Mouse (Mus musculus) MEL (cell line): Measurements from ENCODE around the gene Bace1.

Experiments used
- CHD2 ChIP-seq: IDR thresholded peaks from 2 replicates; pipeline ENCODE4 v1.6.1; 2011; ENCODE audit warnings: low read length, improper control_type of control experiment
- CTCF ChIP-seq, 3 experiments: IDR thresholded peaks in 2 of 3; conservative IDR thresholded peaks in 1 of 3; 2 replicates each; pipeline ENCODE4 v1.5.1; 2011 to 2012; ENCODE audit warnings: low read length in 3 of 3, low read depth in 2 of 3, mild to moderate bottlenecking in 2 of 3, improper control_type of control experiment in 1 of 3, inconsistent platforms in 1 of 3, mixed read lengths in 1 of 3, moderate library complexity in 1 of 3; ENCODE audit not compliant: control insufficient read depth in 1 of 3, insufficient read depth in 1 of 3, poor library complexity in 1 of 3, severe bottlenecking in 1 of 3
- E2F4 ChIP-seq: IDR thresholded peaks from 2 replicates; pipeline ENCODE4 v1.6.1; 2011; ENCODE audit warnings: low read depth, low read length, improper control_type of control experiment, borderline replicate concordance
- ELF1 ChIP-seq: IDR thresholded peaks from 2 replicates; pipeline ENCODE4 v1.6.1; 2014; ENCODE audit warnings: low read depth, mild to moderate bottlenecking, inconsistent platforms, low read length, improper control_type of control experiment, moderate library complexity
- EP300 ChIP-seq, 2 experiments: IDR thresholded peaks; 2 replicates each; pipeline ENCODE4 v1.6.1; 2011; ENCODE audit warnings: improper control_type of control experiment in 2 of 2, low read length in 2 of 2, low read depth in 1 of 2, mild to moderate bottlenecking in 1 of 2
- GATA1 ChIP-seq: IDR thresholded peaks from 2 replicates; pipeline ENCODE4 v1.6.1; 2011; ENCODE audit warnings: low read depth, low read length, improper control_type of control experiment
- HCFC1 ChIP-seq: IDR thresholded peaks from 2 replicates; pipeline ENCODE4 v1.6.1; 2012; ENCODE audit warnings: low read depth, mild to moderate bottlenecking, inconsistent platforms, low read length, improper control_type of control experiment, moderate library complexity
- JUND ChIP-seq: IDR thresholded peaks from 2 replicates; pipeline ENCODE4 v1.6.1; 2011; ENCODE audit warnings: low read depth, mild to moderate bottlenecking, improper control_type of control experiment, low read length
- MYC ChIP-seq: IDR thresholded peaks from 2 replicates; pipeline ENCODE4 v1.6.1; 2011; ENCODE audit warnings: low read depth, mild to moderate bottlenecking, low read length, improper control_type of control experiment, moderate library complexity
- POLR2A ChIP-seq, 2 experiments: IDR thresholded peaks; 2 replicates each; pipeline ENCODE4 v1.6.1; 2011 to 2012; ENCODE audit warnings: low read length in 2 of 2, mild to moderate bottlenecking in 2 of 2, control low read depth in 1 of 2, improper control_type of control experiment in 1 of 2, low read depth in 1 of 2, moderate library complexity in 1 of 2; ENCODE audit not compliant: control insufficient read depth in 1 of 2, insufficient read depth in 1 of 2, poor library complexity in 1 of 2
- USF1 ChIP-seq: IDR thresholded peaks from 2 replicates; pipeline ENCODE4 v1.6.1; 2014; ENCODE audit warnings: low read depth, mild to moderate bottlenecking, inconsistent platforms, low read length, improper control_type of control experiment, moderate library complexity
- ZC3H11A ChIP-seq: IDR thresholded peaks from 2 replicates; pipeline ENCODE4 v1.6.1; 2012; ENCODE audit warnings: low read depth, mild to moderate bottlenecking, inconsistent platforms, low read length, improper control_type of control experiment
- ZNF384 ChIP-seq: IDR thresholded peaks from 2 replicates; pipeline ENCODE4 v1.6.1; 2012; ENCODE audit warnings: low read depth, mild to moderate bottlenecking, inconsistent platforms, low read length, improper control_type of control experiment

GRCm38 (mm10) chr9:45797271-45797670 is 41.1 kb upstream of the Bace1 start:
- TF ChIP-seq CTCF (IDR thresholded peaks at IDR 0.05 in 2 of 3, conservative IDR thresholded peaks at IDR 0.05 in 1 of 3; ENCODE audit: control insufficient read depth in 1 of 3, insufficient read depth in 1 of 3, low read depth in 2 of 3, low read length in 3 of 3, poor library complexity in 1 of 3, severe bottlenecking in 1 of 3) (peak in 1 of 3 experiments; percentile 21; a peak in 2 of 6 replicates), ZNF384 (no peak), ZC3H11A (no peak), POLR2A (IDR thresholded peaks at IDR 0.05; ENCODE audit: control insufficient read depth in 1 of 2, insufficient read depth in 1 of 2, low read depth in 1 of 2, low read length in 2 of 2, poor library complexity in 1 of 2) (no peak), GATA1 (no peak), EP300 (IDR thresholded peaks at IDR 0.05; ENCODE audit: low read depth in 1 of 2, low read length in 2 of 2) (no peak), MYC (no peak), USF1 (no peak), ELF1 (no peak), JUND (no peak), E2F4 (no peak), CHD2 (no peak), HCFC1 (no peak)
